Mouse (Mus musculus) kidney, postnatal 0 days (tissue): ENCODE measurements around the gene Atad1. TPM values are rescaled to one million over a fixed set of nuclear protein-coding genes. Genes with fewer than 3 reads are reported as not detected.

Experiments
- ATAC-seq: fragments of 200-750 bp; cut with Nextera tagmentation; replicated peaks from 2 replicates; pipeline ENCODE4 v1.8.0; 2017; ENCODE audit warnings: low read depth, moderate number of reproducible peaks, moderate TSS enrichment, moderate library complexity; ENCODE audit not compliant: low FRiP score
- DNase-seq: peaks from one replicate; pipeline ENCODE4 v3.0.0-alpha.2; 2016; ENCODE audit warnings: low spot score
- H3K27ac ChIP-seq: fragments of 300-500 bp; sonication (generic); 2 replicates; pipeline ENCODE4 v1.5.1; 2014; ENCODE audit warnings: mild to moderate bottlenecking
- H3K27me3 ChIP-seq: fragments of 300-500 bp; sonication (generic); 2 replicates; pipeline ENCODE4 v1.6.1; 2014; ENCODE audit warnings: low read length, mixed read lengths; ENCODE audit not compliant: insufficient read depth
- H3K36me3 ChIP-seq: fragments of 300-500 bp; sonication (generic); 2 replicates; pipeline ENCODE4 v1.6.1; 2014; ENCODE audit warnings: low read length, mixed read lengths; ENCODE audit not compliant: insufficient read depth
- H3K4me1 ChIP-seq: fragments of 300-500 bp; sonication (generic); replicated peaks from 2 replicates; pipeline ENCODE4 v1.6.1; 2014; ENCODE audit warnings: antibody characterized with exemption, low read length, mixed read lengths; ENCODE audit not compliant: insufficient read depth
- H3K4me2 ChIP-seq: fragments of 300-500 bp; sonication (generic); 2 replicates; pipeline ENCODE4 v1.6.1; 2014; ENCODE audit warnings: mild to moderate bottlenecking, low read length, moderate library complexity, mixed read lengths
- H3K4me3 ChIP-seq: fragments of 300-500 bp; sonication (generic); replicated peaks from 2 replicates; pipeline ENCODE4 v1.5.1; 2014; ENCODE audit warnings: low read depth, low read length
- H3K9ac ChIP-seq: fragments of 300-500 bp; sonication (generic); 2 replicates; pipeline ENCODE4 v1.6.1; 2014; ENCODE audit warnings: low read depth, low read length
- H3K9me3 ChIP-seq: fragments of 300-500 bp; sonication (generic); replicated peaks from 2 replicates; pipeline ENCODE4 v1.6.1; 2016; ENCODE audit warnings: low read length, inconsistent platforms, mixed read lengths
- CTCF ChIP-seq: IDR thresholded peaks from 2 replicates; pipeline ENCODE4 v1.5.1; 2016; ENCODE audit warnings: antibody characterized with exemption, low read depth, mild to moderate bottlenecking, moderate library complexity
- WGBS: fragments of 180-500 bp; shearing (Covaris S2); extraction: QIAGEN DNeasy Blood & Tissue Kit; methylation state at CpG from one replicate; pipeline ENCODE4 v1.1.7; 2014; 5-methylcytosine and 5-hydroxymethylcytosine counted together
- polyA plus RNA-seq: library from polyadenylated mRNA; unstranded; fragments of >200 nt; fragmentation: Nextera tagmentation; extraction: Ambion mirVana; gene quantifications from 2 replicates; pipeline ENCODE4 v1.2.1, GENCODE M21; 2015

Atad1 gene
- polyA plus RNA-seq, 1 experiment from 2014 or later = 79.2 TPM

GRCm38 (mm10) chr19:32637357-32638275 is 102.0 kb downstream of the Atad1 start:
- WGBS = 66% methylated on average over 16 of the region's 16 CpGs
- no peak for DNase-seq
- H3K27ac ChIP-seq = no peak overlapping the region
- H3K4me2 ChIP-seq = no peak overlapping the region
- no peaks in the 10 kb centered on the region for H3K27me3 ChIP-seq
- H3K36me3 ChIP-seq = no peaks in the 10 kb centered on the region
- no peak overlapping the region for H3K4me3 ChIP-seq
- no peak for TF ChIP-seq CTCF
- no peak for ATAC-seq
- H3K4me1 ChIP-seq = no peaks in the 10 kb centered on the region
- H3K9me3 ChIP-seq = no peaks in the 10 kb centered on the region
- no peak overlapping the region for H3K9ac ChIP-seq

GRCm38 (mm10) chr19:32634916-32635315 is 104.7 kb downstream of the Atad1 start:
- Histone ChIP-seq H3K4me1 (no peaks in the 10 kb centered on the region), H3K9me3 (no peaks in the 10 kb centered on the region), H3K36me3 (no peaks in the 10 kb centered on the region), H3K4me3 (no peak overlapping the region), H3K9ac (no peak overlapping the region), H3K4me2 (no peak overlapping the region), H3K27ac (no peak overlapping the region), H3K27me3 (no peaks in the 10 kb centered on the region)
- WGBS = 84% methylated on average over 8 of the region's 8 CpGs
- DNase-seq (no peak), ATAC-seq (no peak)
- no peak for TF ChIP-seq CTCF

GRCm38 (mm10) chr19:32628572-32629132 is 110.9 kb downstream of the Atad1 start:
- no peaks in the 10 kb centered on the region for H3K4me1 ChIP-seq
- ATAC-seq = peak; percentile 57
- H3K9me3 ChIP-seq = no peaks in the 10 kb centered on the region
- 61% methylated on average over 7 of the region's 7 CpGs for WGBS
- H3K36me3 ChIP-seq = no peaks in the 10 kb centered on the region
- H3K27ac ChIP-seq = 0 out of 2 replicates have a peak overlapping the region, but pooled peaks have one; percentile 13
- TF ChIP-seq CTCF = no peak; the same call in 1 of the 2 replicates
- no peak overlapping the region for H3K4me2 ChIP-seq
- no peaks in the 10 kb centered on the region for H3K27me3 ChIP-seq
- H3K9ac ChIP-seq = no peak overlapping the region
- peak; percentile 6 for DNase-seq
- no peak overlapping the region for H3K4me3 ChIP-seq

- H3K4me1 ChIP-seq = no peaks in the 10 kb centered on the region
- DNase-seq = no peak
- H3K4me3 ChIP-seq = no peak overlapping the region
- TF ChIP-seq CTCF = no peak
- H3K4me2 ChIP-seq = no peak overlapping the region
- ATAC-seq = no peak
- 67% methylated on average over 4 of the region's 4 CpGs for whole genome bisulfite sequencing
- H3K36me3 ChIP-seq = no peaks in the 10 kb centered on the region
- no peak overlapping the region for H3K9ac ChIP-seq
- 0 out of 2 replicates have a peak overlapping the region, but pooled peaks have one; percentile 13 for H3K27ac ChIP-seq
- H3K9me3 ChIP-seq = no peaks in the 10 kb centered on the region
- H3K27me3 ChIP-seq = no peaks in the 10 kb centered on the region
Observed at GRCm38 (mm10) chr19:32627631-32628030, 112.0 kb downstream of the Atad1 start.

GRCm38 (mm10) chr19:32626768-32627331 is 112.7 kb downstream of the Atad1 start:
- Histone ChIP-seq H3K27ac (peak overlapping the region; percentile 55; the same call in 1 of the 2 replicates), H3K36me3 (no peaks in the 10 kb centered on the region), H3K9ac (no peak overlapping the region), H3K4me1 (no peaks in the 10 kb centered on the region), H3K27me3 (no peaks in the 10 kb centered on the region), H3K4me2 (no peak overlapping the region), H3K9me3 (no peaks in the 10 kb centered on the region), H3K4me3 (no peak overlapping the region)
- DNase-seq (no peak), ATAC-seq (peak; percentile 87)
- WGBS = 48% methylated on average over 13 of the region's 13 CpGs
- no peak for TF ChIP-seq CTCF

- H3K9ac ChIP-seq = no peak overlapping the region
- no peaks in the 10 kb centered on the region for H3K9me3 ChIP-seq
- 63% methylated on average over 3 of the region's 3 CpGs for WGBS
- no peak for ATAC-seq
- TF ChIP-seq CTCF = no peak
- no peaks in the 10 kb centered on the region for H3K27me3 ChIP-seq
- no peak overlapping the region for H3K4me3 ChIP-seq
- DNase-seq = no peak
- no peaks in the 10 kb centered on the region for H3K4me1 ChIP-seq
- H3K36me3 ChIP-seq = no peaks in the 10 kb centered on the region
- H3K4me2 ChIP-seq = no peak overlapping the region
- no peak overlapping the region for H3K27ac ChIP-seq
Observed at GRCm38 (mm10) chr19:32622142-32622541, 117.4 kb downstream of the Atad1 start.

Other genes starting within 250 kb of the Atad1 start
- gene Papss2, start 144.0 kb downstream of the Atad1 start, polyA plus RNA-seq = 27.1 and 28.3 TPM in 2 replicates
- gene Pten, start 17.7 kb upstream of the Atad1 start, polyA plus RNA-seq = 8.9 and 9.2 TPM in 2 replicates